Mouse (Mus musculus): Measurements from ENCODE around the gene Egln1.

Gene Egln1

GRCm38 (mm10) chr8:124949209-124950068 is at the start of gene Egln1:
Gene Egln1 (minus strand): TSS chr8:124949324.
- DNase-seq (ENCODE audit: low spot score in 2 of 2): peak; percentile 81 to 85

DNA sequence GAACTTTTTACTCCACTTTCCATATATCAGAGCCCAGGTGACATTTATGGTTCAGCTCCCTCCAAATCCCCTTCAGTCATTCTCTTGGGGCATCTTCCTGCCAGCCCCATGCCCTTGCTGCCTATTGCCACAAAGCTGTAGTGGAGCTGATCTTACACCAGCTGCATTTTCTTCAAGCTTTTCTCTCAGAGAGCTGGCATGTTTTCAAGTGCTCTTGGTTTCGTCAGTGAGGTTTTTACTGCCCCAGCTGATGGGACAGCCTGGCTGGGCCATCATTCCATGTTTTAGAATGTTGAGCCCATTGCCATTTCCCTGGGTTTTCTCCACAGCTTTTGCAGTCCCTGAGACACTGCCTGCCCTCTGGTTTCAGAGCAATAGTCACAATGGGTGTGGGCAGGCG is 46.7 kb upstream of the Egln1 start:
- no peak for DNase-seq (ENCODE audit: low spot score in 2 of 2)

GRCm38 (mm10) chr8:124991668-124991926 is 42.5 kb upstream of the Egln1 start:
- no peak for DNase-seq (ENCODE audit: low spot score in 2 of 2)

- DNase-seq (ENCODE audit: low spot score in 2 of 2): no peak
Observed at GRCm38 (mm10) chr8:124990923-124991667, 42.0 kb upstream of the Egln1 start.

DNA sequence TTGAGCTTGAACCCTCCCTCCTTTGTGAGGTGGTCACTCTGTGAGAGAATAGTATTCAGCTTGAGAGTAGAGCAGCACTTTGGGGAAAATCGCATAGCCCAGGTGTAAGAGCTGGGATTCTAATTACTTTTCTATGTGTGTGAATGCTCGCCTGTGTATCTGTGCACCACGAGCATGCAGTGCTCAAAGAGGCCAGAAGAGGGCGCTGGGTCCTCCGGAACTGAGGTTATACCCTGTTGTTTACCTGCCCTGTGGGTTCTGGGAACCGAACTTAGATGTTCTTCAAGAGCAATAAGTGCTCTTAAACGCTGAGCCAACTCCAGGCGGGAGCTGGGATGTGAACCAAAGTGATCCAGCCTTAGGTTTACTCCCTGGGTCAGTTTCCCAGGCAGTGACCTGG is 31.7 kb upstream of the Egln1 start:
- no peak for DNase-seq (ENCODE audit: low spot score in 2 of 2)

- DNase-seq (ENCODE audit: low spot score in 2 of 2): no peak
Observed at GRCm38 (mm10) chr8:124980036-124980435, 30.9 kb upstream of the Egln1 start.

DNA sequence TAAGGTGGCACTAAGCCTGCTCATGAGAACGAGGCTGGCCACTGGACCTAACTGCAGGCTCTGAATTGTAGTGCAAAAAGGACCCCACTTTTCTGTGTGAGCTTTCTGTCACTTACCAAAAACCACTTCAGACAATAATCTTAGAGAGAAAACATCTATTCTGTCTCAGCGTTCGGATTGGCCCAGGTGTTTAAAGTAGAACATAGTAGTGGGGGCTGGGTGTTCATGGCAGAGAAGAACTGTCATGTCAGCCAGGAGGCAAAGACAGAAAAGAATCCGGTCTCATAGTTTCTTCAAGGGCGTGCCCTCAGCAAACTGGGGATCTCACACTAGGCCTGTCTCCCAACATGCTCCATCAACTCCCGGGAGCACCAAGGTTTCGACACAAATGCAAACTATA is 28.9 kb upstream of the Egln1 start:
- DNase-seq (ENCODE audit: low spot score in 2 of 2): no peak

GRCm38 (mm10) chr8:124976211-124976610 is 27.1 kb upstream of the Egln1 start:
- no peak for DNase-seq (ENCODE audit: low spot score in 2 of 2)

- no peak for DNase-seq (ENCODE audit: low spot score in 2 of 2)
Observed at GRCm38 (mm10) chr8:124974254-124974653, 25.1 kb upstream of the Egln1 start.

DNA sequence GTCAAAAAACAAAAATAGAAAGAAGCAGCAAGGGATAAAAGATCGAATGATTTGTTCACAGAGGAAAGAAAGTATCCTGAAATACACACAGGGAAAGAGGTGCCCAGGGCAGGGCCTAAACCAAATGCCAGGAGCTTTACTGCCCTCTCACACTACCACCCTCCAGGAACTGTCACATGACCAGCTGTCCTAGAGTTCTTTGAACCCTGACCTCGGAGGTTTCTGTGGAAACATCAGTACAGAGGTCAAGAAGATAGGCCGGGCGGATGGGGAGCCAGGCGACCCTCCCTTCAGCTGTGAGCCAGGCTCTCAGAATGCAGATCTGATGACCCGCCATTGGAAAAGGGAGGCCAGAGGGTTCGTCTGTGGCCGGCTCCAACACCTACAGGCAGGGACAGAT is 24.1 kb upstream of the Egln1 start:
- DNase-seq (ENCODE audit: low spot score in 2 of 2): no peak

- no peak for DNase-seq (ENCODE audit: low spot score in 2 of 2)
Observed at GRCm38 (mm10) chr8:124970312-124970933, 21.3 kb upstream of the Egln1 start.

DNA sequence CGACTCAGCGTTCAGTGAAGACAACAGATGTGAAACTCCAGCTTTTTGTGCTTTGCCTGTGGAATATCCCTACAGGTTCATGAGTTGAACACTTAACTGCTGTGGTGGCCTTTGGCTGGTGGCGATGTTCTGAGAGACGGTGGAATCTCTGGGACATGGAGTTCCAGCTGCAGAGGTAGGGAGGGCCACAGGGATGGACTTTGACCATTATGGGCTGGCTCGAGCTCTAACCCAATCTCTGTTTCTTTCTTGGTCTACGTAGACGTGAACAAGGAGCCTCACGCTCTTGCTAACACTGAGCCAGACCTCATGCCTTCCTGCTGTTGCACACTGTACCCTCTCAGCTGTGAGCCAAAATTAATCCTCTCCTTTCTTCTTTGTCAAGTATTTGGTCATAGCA is 15.8 kb upstream of the Egln1 start:
- DNase-seq (ENCODE audit: low spot score in 2 of 2): no peak

DNA sequence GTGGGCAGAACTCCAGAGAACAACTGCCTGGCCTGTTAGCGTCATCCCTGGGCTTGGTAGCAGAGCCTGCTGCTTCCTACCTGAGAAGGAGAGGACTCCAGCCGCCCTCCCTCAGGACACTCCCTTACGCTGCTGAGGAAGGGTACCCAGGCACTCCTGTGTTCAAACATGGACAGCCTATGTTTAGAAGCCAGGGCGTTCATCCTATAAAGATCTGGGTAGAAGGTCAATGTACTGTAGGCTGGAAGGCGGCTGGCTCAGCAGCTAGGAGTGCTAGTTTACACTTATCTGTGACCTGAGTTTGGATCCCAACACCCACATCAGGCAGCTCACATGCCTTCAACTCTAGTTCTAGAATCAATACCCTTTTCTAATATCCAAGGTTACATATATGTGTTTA is 14.1 kb upstream of the Egln1 start:
- DNase-seq (ENCODE audit: low spot score in 2 of 2): no peak

- no peak for DNase-seq (ENCODE audit: low spot score in 2 of 2)
Observed at GRCm38 (mm10) chr8:124960226-124960880, 11.2 kb upstream of the Egln1 start.

- DNase-seq (ENCODE audit: low spot score in 2 of 2): no peak
Observed at GRCm38 (mm10) chr8:124959462-124960225, 10.5 kb upstream of the Egln1 start.

DNA sequence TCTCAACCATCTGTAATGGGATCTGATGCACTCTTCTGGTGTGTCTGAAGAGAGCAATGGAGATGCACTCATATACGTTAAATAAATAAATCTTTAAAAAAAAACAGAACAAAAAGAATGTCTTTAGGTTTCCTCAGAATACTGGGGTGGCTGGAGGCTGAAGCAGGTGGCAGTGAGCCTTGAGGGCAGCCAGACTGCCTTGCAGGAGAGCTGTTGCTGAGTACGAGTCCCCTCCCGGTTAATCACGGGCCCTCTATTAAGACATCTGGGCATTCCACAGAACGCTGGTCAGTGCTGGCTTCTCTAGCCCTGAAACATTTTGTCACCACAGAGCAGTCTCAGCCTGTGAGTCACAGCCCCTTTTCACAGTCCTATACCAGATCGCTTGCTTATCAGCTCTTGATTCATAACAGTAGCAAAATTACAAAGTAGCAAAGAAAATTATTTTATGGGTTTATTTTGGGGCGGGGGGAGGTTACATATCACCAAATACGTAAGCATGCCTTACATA is 5.5 kb upstream of the Egln1 start:
- no peak for DNase-seq (ENCODE audit: low spot score in 2 of 2)

GRCm38 (mm10) chr8:124953188-124953587 is 4.1 kb upstream of the Egln1 start:
- DNase-seq (ENCODE audit: low spot score in 2 of 2): no peak

GRCm38 (mm10) chr8:124950865-124951264 is 1.7 kb upstream of the Egln1 start:
- no peak for DNase-seq (ENCODE audit: low spot score in 2 of 2)

DNA sequence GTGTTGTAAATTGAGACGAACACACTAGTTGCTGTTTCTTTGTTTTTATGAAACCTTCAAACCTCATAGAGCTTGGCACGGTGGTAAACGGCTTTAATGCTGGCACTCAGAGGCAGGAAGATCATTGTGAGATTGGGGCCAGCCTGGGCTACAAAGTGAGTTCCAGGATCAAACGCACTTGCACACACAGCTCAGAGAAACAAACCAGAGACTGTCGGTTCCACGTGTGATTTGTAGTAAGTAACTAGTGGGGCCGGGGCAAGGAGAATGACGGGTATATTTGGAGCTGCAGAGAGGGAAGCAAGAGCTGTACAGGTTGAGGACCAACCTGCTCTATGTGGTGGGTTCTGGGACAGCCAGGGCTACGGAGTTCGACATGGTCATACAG is 939 bp upstream of the Egln1 start:
- no peak for DNase-seq (ENCODE audit: low spot score in 2 of 2)

GRCm38 (mm10) chr8:124948733-124949111 is 402 bp downstream of the Egln1 start:
- DNase-seq (ENCODE audit: low spot score in 2 of 2): peak in 1 of 2 experiments; percentile 5
